Mouse (Mus musculus): ENCODE measurements around the gene S100a4. TPM values are rescaled to one million over a fixed set of nuclear protein-coding genes. Genes with fewer than 3 reads are reported as not detected.

The S100a4 gene
- polyA plus RNA-seq, 1 experiment from 2014 or later: 7.0 TPM

Other genes with a start within 250 kb of the S100a4 start
- gene Slc27a3, start 213.8 kb upstream of the S100a4 start, polyA plus RNA-seq (2015; fragmentation: Nextera tagmentation; extraction: Ambion mirVana): 38.7 and 38.8 TPM in 2 replicates
- 28.5 and 29.4 TPM in 2 replicates for gene Ints3, start 170.1 kb upstream of the S100a4 start, polyA plus RNA-seq (2015; fragmentation: Nextera tagmentation; extraction: Ambion mirVana)
- gene Npr1, start 137.9 kb upstream of the S100a4 start, polyA plus RNA-seq (2015; fragmentation: Nextera tagmentation; extraction: Ambion mirVana): 4.0 and 4.8 TPM in 2 replicates
- 277 and 284 TPM in 2 replicates for gene Ilf2, start 127.6 kb upstream of the S100a4 start, polyA plus RNA-seq (2015; fragmentation: Nextera tagmentation; extraction: Ambion mirVana)
- gene Snapin, start 112.7 kb upstream of the S100a4 start, polyA plus RNA-seq (2015; fragmentation: Nextera tagmentation; extraction: Ambion mirVana): 83.1 and 85.4 TPM in 2 replicates
- gene Chtop, start 94.3 kb upstream of the S100a4 start, polyA plus RNA-seq (2015; fragmentation: Nextera tagmentation; extraction: Ambion mirVana): 186 and 187 TPM in 2 replicates
- gene S100a1, start 89.4 kb upstream of the S100a4 start, polyA plus RNA-seq (2015; fragmentation: Nextera tagmentation; extraction: Ambion mirVana): 14.2 and 15.0 TPM in 2 replicates
- 26.7 and 30.8 TPM in 2 replicates for gene S100a13, start 89.3 kb upstream of the S100a4 start, polyA plus RNA-seq (2015; fragmentation: Nextera tagmentation; extraction: Ambion mirVana)
- 9.4 and 9.9 TPM in 2 replicates for gene S100a14, start 76.9 kb upstream of the S100a4 start, polyA plus RNA-seq (2015; fragmentation: Nextera tagmentation; extraction: Ambion mirVana)
- 76.2 and 80.7 TPM in 2 replicates for gene S100a16, start 66.5 kb upstream of the S100a4 start, polyA plus RNA-seq (2015; fragmentation: Nextera tagmentation; extraction: Ambion mirVana)
- gene S100a3, start 43.2 kb upstream of the S100a4 start, polyA plus RNA-seq (2015; fragmentation: Nextera tagmentation; extraction: Ambion mirVana): 0.54 and 0.70 TPM in 2 replicates
- not detected in 2 replicates for gene S100a2, start 13.5 kb upstream of the S100a4 start, polyA plus RNA-seq (2015; fragmentation: Nextera tagmentation; extraction: Ambion mirVana)
- not detected in 2 replicates for gene Gm42674, start 1.9 kb upstream of the S100a4 start, polyA plus RNA-seq (2015; fragmentation: Nextera tagmentation; extraction: Ambion mirVana)
- not detected in 2 replicates for gene S100a5, start 4.8 kb downstream of the S100a4 start, polyA plus RNA-seq (2015; fragmentation: Nextera tagmentation; extraction: Ambion mirVana)
- 58.5 and 64.0 TPM in 2 replicates for gene S100a6, start 9.1 kb downstream of the S100a4 start, polyA plus RNA-seq (2015; fragmentation: Nextera tagmentation; extraction: Ambion mirVana)
- 0.34 TPM in 1 of 2 replicates, not detected in the other for gene S100a7a, start 50.2 kb downstream of the S100a4 start, polyA plus RNA-seq (2015; fragmentation: Nextera tagmentation; extraction: Ambion mirVana)
- 6.0 and 6.6 TPM in 2 replicates for gene S100a8, start 65.2 kb downstream of the S100a4 start, polyA plus RNA-seq (2015; fragmentation: Nextera tagmentation; extraction: Ambion mirVana)
- 3.4 and 4.9 TPM in 2 replicates for gene S100a9, start 92.0 kb downstream of the S100a4 start, polyA plus RNA-seq (2015; fragmentation: Nextera tagmentation; extraction: Ambion mirVana)
- gene Pglyrp4, start 123.1 kb downstream of the S100a4 start, polyA plus RNA-seq (2015; fragmentation: Nextera tagmentation; extraction: Ambion mirVana): 0.13 TPM in 1 of 2 replicates, not detected in the other
- not detected in 2 replicates for gene Gm5849, start 174.1 kb downstream of the S100a4 start, polyA plus RNA-seq (2015; fragmentation: Nextera tagmentation; extraction: Ambion mirVana)

All from limb, embryonic 13.5 days (tissue).